Mouse (Mus musculus): ENCODE measurements around the gene Anln. TPM values are rescaled to one million over a fixed set of nuclear protein-coding genes. Genes with fewer than 3 reads are reported as not detected.
A peak's percentile ranks its signal among the peaks of the same experiment; 100 is the strongest.

Gene Anln
- polyA plus RNA-seq, 2 experiments from 2014 or later, result 2.8 to 4.3 TPM

GRCm38 (mm10) chr9:22402001-22402400 lies 13.0 kb upstream of the Anln start:
- ATAC-seq, result no peak

GRCm38 (mm10) chr9:22399021-22399420 lies 10.0 kb upstream of the Anln start:
- no peak for ATAC-seq

- ATAC-seq, result no peak
Observed at GRCm38 (mm10) chr9:22394725-22395124, 5.7 kb upstream of the Anln start.

- no peak for ATAC-seq
Observed at GRCm38 (mm10) chr9:22390390-22390789, 1.4 kb upstream of the Anln start.

- ATAC-seq, result no peak
Observed at GRCm38 (mm10) chr9:22389736-22390245, 803 bp upstream of the Anln start.

- peak; percentile 28 for ATAC-seq
Observed at GRCm38 (mm10) chr9:22388401-22388980, 497 bp downstream of the Anln start.

- ATAC-seq, result no peak
Observed at GRCm38 (mm10) chr9:22387901-22388300, 1.1 kb downstream of the Anln start.

- no peak for ATAC-seq
Observed at GRCm38 (mm10) chr9:22385890-22386289, 3.1 kb downstream of the Anln start.

- ATAC-seq, result no peak
Observed at GRCm38 (mm10) chr9:22376086-22376485, 12.9 kb downstream of the Anln start.

GRCm38 (mm10) chr9:22372760-22373159 lies 16.2 kb downstream of the Anln start:
- ATAC-seq, result no peak

GRCm38 (mm10) chr9:22368030-22368429 lies 21.0 kb downstream of the Anln start:
- ATAC-seq, result no peak

- no peak for ATAC-seq
Observed at GRCm38 (mm10) chr9:22366621-22367020, 22.4 kb downstream of the Anln start.

GRCm38 (mm10) chr9:22366221-22366620 lies 22.8 kb downstream of the Anln start:
- ATAC-seq, result no peak

GRCm38 (mm10) chr9:22360916-22361315 lies 28.1 kb downstream of the Anln start:
- ATAC-seq, result no peak

GRCm38 (mm10) chr9:22355919-22356318 lies 33.1 kb downstream of the Anln start:
- no peak for ATAC-seq

GRCm38 (mm10) chr9:22353901-22354300 lies 35.1 kb downstream of the Anln start:
- no peak for ATAC-seq

- no peak for ATAC-seq
Observed at GRCm38 (mm10) chr9:22353465-22353864, 35.5 kb downstream of the Anln start.

- ATAC-seq, result no peak
Observed at GRCm38 (mm10) chr9:22340331-22340730, 48.7 kb downstream of the Anln start.

- ATAC-seq, result no peak
Observed at GRCm38 (mm10) chr9:22337217-22337616, 51.8 kb downstream of the Anln start.

- ATAC-seq, result peak; percentile 95
Observed at GRCm38 (mm10) chr9:22327475-22328387, 61.3 kb downstream of the Anln start.

- ATAC-seq, result no peak
Observed at GRCm38 (mm10) chr9:22327099-22327474, 61.9 kb downstream of the Anln start.

- ATAC-seq, result no peak
Observed at GRCm38 (mm10) chr9:22324579-22324978, 64.4 kb downstream of the Anln start.

GRCm38 (mm10) chr9:22322381-22323211 lies 66.4 kb downstream of the Anln start:
- no peak for ATAC-seq
